Mouse (Mus musculus) gastrocnemius, postnatal 10 days (tissue): ENCODE data around the gene Uap1. TPM values are rescaled to one million over a fixed set of nuclear protein-coding genes. Genes with fewer than 3 reads are reported as not detected.
A peak's percentile ranks its signal among the peaks of the same experiment; 100 is the strongest.

Experiments
- DNase-seq: peaks from one replicate; pipeline ENCODE4 v3.0.0; 2021; ENCODE audit warnings: mixed read lengths
- total RNA-seq, 2 experiments: library from RNA; stranded (reverse); gene quantifications; 2 replicates each; pipeline ENCODE4 v1.2.3; 2021

The Uap1 gene
- total RNA-seq, 2 experiments from 2014 or later, result 32.5 to 34.6 TPM

DNA sequence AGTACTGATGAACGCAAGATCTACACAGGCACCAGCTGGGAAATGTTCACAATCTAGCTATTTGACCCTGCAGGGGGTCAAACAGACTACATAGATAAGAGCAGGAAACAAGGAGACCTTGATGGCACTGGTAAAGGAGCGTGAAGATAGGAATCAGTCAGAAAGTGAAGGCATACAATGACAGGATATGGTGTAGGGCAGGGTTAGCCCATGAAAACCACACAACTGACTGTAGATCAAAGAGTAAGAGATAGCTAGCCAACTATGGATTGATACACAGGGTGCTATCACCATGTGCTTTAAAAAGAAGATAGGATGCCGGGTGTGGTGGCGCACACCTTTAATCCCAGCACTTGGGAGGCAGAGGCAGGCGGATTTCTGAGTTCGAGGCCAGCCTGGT is 7.0 kb downstream of the Uap1 start:
- no peak for DNase-seq

DNA sequence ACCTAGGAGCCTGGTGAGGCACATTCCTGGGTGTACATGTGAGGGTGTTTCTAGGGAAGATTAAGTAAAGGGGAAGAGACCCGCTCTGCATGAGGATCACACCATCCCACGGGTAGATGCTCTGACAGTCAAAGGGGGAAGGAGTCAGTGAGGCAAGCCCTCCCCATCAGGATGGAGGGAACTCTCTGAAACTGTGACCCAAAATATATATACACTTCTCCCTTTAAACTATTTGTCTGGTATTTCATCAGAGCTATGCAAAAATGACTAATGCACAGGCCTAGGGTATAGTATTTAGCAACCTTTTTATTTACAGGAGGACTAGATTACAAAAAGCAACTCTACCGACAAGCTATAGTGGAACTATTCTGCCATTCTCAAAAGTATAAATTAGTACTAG is 9.8 kb downstream of the Uap1 start:
- no peak for DNase-seq

DNA sequence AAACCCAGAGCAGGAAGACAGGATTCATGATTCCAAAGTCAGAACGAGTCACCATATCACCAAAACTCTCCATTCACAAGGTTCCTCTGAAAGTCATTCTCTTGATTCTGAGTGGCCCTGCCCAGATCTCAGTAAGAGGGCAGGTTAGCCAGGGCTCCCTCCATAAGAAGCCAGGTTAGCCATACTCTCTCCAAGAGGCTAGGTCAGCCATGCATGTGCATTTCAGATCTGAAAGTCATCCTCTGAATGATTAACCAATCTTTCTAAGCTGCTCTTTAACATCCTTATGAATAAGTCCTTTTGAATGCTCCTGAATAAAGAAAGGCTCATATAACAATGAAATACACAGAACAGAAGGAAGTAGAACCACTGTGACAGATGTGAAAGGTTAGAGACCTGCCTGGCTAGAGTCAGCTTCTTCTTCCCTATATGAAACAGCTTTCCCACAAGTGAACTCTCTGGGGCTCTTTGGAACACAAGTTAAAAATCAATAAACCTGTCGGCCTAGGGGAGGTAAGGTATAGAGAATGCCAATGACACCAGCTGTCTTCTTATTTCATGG is 10.6 kb downstream of the Uap1 start:
- DNase-seq, result no peak

DNA sequence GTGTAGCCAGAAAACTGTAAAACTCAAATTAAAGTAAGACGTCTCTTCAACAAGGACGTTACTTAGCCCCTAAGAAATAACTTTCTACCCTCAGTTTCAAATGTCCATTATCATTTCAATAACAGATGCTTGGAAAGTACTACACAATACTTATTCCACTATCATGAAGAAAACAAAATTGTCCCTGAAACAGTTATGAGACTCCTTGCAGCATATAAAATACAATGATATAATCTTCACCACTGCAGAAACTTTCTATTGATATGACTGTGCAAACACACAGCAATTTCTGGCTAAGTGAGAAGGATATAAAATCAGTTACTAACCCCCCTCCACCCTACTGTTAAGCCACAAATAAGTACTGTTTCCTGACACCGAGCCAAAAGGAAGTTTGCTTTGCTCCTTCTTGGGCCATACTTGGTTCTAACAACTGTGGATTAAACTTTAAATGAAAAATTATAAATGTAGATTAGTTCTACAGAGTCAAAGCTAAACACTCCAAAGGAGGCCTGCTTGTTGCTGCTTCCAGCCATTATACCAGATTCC is 11.3 kb downstream of the Uap1 start:
- DNase-seq, result no peak

DNA sequence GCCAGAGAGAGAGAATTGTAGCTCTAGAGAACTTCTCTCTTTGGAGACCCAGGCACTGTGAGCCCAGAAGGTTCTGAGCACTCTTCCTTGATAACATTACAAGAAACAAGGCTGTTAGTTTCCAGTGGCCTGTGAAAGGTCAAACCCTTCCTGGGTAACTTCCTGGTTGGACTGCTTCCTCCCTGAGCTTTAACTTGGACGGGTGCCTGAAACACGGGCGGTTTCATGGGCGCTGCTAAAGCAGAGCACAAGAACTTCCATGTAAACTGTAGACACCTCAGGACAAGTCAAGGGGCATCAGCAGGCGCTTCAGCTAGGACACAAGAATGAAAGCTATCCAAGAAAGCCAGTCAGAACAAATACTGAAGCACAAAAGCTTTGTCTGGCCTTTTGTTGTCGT is 12.9 kb downstream of the Uap1 start:
- DNase-seq, result no peak

DNA sequence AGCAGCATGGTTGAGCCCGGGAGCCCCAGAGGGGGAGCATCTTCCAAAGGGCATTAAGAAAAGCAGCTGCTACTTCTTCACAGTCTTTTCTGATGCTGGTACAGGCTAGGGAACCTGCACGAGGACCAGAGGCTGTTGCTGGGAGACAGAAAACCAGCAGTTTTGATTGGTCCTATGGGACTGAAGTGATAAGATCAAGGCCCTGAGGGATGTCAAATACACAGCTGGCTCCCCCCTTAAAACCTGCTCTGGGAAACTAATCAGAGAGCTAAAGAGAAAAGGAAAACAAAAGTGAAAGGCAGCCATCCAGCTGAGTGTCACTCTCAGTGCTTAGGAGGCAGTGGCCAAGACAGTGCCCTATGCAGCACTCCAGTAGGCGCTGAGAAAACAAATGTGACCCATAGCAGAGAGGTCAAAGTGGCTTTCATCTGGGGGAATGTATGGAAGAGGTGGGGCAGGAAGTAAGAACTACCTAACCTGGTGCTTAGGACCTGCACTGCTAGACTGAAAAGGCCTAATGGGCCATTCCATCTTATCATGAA is 14.3 kb downstream of the Uap1 start:
- DNase-seq, result no peak

DNA sequence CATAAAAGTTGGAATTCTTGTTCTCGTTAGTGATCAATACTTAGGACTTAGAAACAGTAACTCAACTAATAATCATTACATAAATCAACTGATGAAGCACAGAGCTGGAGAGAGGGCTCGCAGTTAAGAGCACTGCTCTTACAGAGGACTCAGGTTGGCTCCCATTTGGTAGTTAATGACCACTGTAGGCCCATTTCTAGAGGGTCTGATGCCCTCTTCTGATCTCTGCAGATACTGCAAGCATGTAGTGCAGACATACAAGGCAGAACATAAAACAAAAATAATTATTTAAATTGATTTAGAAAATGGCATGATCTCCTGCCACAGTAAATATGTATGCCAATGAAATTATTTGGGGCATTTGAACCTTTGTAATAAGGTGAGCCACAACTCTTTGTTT is 15.1 kb downstream of the Uap1 start:
- DNase-seq, result no peak

DNA sequence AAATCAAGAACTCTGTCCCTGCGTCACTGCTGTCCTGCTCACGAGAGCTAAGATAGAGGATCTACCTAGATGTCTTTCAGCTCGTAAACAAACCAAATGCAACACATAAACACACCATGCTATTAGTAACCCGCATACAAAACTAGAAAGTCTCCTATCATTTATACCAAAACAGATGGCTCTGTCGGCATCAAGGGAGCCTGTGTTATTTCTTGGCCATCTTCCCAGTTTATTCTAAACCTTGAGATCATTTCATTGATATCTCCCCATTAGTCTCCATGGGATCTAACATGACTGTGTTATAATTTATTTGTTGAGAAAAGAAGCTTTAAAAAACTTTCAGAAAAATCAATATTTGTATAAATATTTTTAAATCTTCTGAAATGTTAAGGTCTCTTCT is 19.0 kb downstream of the Uap1 start:
- DNase-seq, result no peak

DNA sequence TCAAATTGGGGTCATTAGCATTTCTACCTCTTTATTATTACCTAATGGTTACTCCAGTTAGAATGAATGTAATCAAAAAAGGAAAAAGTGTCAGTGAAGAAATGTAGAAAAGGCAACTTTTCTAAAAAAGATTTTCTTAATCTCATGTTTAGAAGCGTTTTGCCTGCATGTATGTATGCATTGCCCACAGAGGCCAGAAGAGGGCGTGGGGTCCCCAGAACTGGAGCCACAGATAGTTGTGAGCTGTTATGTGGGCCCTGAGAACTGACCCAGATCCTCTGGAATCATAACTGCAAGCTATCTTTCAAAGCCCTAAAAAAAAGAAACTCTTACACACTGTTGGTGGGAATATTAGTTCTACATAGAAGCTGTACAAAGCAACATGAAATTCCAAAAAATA is 19.5 kb downstream of the Uap1 start:
- DNase-seq, result no peak

DNA sequence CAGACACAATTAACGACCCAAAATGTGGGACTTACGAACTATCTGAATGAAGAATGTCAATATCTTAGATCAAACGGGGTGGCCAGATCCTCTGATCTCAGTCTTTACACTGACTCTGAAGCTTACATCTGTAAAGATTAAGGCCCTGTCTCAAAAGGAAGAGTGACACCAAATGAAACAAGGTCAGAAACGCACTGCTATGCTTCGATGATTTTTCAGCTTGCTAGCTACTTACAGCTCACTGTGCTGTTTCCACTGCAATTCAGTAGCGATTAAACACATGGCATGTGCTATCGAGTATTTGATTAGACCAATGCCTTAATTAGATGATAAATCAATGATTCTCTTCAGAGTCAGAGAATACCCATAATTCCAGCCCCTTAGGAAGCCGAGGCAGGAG is 20.8 kb downstream of the Uap1 start:
- no peak for DNase-seq

DNA sequence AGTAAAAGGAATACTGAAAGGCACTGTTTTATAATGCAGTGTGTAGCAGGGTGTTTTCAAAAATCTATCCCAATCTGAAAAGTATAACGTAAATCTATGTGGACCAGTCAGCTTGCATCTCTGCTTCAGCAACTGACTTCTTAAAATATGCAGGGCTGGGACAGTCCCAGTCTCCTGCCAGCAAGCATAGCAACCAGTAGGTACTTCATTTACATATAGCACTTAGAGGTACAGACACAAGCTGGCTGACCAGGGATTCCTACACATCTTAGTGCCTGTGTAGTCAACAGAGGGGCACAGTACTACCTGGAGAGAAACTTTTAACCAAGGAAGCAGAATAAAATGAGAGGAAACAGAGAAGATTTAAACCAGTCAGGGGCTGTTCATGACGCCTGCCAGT is 22.2 kb downstream of the Uap1 start:
- no peak for DNase-seq

DNA sequence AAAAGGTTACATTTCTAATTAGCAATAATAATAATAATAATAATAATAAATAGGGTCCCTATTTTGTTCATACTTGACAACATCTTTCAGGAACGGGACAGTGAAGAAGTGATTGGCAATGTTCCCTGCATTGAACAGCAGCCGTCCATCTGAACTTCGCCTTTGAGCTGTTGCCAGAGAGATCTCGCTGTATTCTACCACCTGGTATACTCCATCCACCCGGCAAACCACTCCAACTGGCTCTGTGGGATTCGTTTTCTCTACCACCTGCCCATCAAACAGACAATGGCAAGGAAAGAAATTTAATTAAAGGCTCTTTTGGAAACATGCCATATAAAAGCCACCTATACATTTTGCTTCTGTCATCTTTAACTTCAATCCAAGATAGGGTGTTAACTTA is 23.9 kb downstream of the Uap1 start:
- no peak for DNase-seq

DNA sequence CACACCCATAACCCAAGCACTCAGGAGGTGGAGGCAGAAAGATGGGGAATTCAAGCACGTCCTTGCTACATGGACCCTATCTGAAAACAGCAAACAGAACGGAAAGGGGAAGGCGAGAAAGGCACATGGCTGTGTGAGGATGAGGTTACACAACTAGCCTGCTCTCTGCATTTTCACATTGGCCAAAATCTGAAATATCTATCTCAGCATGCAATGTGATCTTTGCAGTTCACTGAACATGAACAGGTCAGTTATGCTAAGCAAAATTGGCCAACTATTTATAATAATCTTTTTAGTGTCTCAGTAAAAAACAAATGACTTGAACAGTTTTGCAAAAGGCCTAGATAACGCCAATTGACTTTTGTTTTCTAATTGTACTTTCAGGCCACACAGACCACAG is 25.0 kb downstream of the Uap1 start:
- no peak for DNase-seq

DNA sequence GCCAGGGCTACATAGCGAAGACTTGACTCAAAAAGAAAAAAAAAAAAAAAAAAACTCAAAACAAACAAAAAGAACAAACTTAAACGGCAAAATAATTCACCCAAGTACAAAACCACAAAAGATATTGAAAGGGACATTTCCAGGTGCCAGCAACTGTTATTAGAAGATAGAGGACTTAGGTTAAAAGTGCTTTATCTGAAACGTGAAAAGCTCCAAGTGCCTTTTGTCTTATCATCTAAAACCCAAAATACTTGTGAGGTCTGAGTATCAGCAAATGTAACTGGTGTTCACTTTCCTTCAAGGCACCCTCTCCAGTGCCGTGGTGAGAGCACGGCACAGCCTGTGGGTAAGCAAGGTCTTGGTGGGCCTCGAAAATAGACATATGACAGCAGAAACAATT is 26.2 kb downstream of the Uap1 start:
- no peak for DNase-seq

DNA sequence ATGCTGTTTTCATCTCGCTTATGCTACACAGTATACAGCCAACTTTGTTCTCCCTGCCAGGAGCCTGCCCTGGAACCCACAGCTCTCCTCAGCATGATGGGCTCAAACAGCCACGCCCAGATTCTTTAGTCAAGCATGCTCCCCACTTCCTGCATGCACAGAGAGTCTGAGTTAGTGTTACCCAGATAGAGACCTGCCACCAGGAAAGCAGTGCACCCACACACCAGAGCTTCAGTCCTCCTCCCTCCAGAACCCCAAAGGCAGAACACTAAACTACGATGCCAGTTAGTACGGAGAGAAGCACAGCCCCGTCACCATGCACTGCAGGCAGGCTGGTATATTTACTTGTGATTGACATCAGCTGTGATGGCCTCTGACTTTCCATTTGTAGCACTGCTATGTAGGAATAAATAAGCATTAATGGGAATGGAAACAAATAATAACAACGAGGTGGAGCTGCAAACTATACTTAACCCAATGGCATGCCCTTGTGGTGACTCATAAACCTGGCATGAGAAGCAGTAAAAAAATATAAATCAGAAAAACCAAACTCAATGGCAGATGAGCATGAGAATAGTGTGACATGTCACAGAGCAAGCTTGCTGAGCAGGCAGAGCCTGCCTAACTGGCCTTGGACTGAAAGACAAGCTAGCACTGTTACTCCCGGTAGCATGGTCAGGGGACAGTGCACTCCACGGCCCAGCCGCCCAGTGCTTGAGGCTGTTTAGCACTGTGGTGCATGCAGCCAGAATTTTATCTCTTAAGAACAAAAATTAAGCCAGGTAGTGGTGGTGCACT is 26.9 kb downstream of the Uap1 start:
- no peak for DNase-seq

DNA sequence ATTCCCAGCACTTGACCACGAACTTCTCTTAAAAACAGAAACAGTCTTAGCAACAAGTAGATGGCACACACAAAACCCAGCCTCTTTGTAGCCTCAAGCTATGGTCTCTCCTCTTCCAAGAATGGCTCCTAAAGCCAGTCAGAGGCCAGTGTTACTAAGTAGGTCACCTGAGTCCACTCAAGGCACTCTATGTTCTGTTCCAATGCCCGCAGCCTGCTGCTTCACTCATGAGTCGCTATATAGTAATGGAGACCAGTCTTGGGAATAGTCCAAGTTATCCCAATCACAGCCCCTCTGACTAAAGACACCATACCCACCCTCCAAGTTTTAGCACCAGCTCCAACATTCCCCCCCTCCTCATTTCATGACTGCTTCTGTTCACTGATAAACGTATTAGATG is 29.2 kb downstream of the Uap1 start:
- DNase-seq, result no peak

DNA sequence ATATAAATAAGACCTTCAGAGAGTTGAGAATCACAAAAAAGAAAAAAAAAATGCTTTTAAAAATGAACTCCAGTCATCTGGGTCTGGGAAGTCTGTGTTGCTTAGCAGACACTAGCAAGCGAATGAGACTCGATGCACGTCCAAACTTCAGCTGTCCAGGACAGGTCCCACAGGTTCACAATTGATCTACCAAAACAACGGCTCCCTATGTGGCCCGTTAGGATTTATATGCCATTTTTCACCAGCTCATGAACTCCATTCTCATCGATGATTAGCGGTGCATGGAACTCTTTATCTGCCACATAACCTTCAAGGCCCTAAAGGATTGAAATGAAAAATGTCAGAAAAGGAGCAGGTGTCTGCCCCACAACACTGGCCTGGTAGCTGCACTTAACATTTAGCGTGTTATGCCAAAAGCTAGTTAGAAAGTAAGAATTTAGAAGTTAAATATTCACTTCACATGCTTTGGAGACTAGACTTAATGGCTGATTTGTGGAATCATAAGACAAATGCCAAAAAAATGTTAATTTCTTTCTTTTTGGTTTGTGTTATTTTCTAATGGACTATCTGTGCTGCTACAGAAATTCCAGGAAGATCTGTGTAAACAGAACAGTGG is 32.4 kb downstream of the Uap1 start:
- no peak for DNase-seq

DNA sequence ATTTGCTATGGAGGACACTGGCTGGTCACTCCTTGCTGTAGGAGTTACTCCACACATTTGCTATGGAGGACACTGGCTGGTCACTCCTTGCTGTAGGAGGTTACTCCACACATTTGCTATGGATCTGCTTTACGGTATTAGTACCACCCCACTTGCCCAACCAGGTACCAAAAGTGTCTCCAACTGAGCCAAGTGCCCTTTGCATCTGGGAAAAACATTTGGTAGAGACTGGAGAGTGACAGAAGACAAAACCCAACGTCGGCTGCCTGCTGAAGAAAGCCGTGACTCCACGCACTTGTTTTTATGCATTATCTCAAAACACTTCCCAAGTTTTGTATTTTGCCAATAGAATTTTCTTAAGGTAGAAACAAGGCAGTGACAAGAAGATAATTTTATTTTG is 33.1 kb downstream of the Uap1 start:
- DNase-seq, result no peak

DNA sequence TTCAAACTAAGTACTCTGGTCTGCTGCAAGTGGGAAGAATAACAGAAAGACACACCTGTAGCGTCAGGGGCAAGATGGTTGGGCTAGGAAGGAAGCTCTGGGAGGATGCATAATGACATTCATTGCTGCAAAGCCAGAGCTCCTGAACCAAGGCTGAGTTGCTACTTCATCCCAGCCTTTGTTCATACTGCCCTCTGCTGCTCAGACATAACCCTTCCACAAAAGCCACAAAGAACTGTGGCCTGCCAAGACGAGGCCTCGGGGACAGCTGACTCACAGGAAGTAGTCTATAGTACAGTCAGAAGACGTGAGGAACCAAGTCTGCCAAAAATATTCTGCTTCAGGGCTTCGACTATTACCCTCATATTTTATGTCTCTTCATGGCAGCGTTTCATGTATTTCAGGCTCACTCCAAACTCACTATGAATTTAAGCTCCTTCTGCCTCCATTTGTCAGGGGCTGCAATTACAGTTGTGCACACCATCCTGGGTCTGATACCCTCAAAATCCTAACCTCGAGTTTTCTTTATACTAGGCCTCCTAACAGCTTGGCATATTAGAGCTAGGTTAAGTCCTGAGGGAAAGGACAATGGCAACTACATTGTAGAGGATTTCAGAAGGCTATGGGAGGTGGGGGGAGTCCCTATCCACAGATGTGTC is 38.3 kb downstream of the Uap1 start:
- DNase-seq, result peak; percentile 53

DNA sequence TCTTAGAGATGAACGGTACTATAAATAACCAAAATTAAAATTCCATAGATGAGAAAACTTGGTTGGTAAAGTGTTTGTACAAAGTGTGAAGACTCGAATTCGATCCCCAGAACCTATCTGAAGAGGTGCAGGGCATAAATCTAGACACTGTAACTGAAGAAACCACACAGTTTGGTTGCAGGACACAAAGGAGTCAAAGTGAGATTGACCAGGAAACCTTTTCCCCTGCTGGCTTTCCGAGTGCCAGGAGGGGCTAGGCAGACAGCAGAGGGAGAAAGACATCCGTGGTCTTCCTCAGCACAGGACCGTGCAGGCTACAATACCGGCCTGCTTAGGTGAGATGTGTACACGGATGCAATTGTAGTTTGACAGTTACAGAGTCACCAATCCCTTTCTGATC is 40.5 kb downstream of the Uap1 start:
- no peak for DNase-seq

DNA sequence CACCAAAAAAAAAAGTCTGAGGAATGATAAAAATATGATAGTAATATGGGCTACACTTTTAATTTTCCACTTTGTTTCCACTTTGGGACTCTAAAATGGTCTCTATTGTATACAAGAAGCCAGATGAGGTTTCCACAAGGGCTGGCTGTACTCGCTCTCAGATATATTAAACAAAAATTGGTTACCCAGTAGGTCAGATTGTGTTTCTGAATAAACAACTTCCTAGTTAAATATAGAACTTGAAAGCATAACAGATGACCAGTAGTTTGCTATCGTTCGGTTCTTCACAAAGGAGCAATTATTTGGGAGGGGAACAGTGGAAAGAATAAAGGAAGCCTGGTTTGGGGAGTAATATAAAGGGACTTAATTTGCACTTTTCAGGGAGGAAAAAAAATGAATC is 43.8 kb downstream of the Uap1 start:
- DNase-seq, result no peak

DNA sequence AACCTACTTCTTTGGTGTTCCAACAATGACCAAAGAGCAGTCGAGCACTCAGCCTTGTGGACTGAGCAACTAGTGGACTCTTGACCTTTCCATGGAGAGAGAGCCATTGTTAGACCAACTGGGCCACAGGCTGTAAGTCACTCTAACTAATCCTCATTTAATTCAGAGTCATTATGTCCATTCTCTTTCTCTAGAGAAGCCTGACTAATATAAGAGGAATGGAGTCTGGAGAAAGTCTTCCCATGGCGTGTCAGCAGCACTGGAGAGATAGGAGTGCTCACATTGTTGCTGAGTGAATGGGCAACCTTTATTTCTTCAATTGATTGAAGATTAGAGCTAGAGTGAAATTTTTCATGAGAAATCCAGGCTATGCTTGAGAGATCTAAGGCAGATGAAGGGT is 50.1 kb downstream of the Uap1 start:
- DNase-seq, result no peak

DNA sequence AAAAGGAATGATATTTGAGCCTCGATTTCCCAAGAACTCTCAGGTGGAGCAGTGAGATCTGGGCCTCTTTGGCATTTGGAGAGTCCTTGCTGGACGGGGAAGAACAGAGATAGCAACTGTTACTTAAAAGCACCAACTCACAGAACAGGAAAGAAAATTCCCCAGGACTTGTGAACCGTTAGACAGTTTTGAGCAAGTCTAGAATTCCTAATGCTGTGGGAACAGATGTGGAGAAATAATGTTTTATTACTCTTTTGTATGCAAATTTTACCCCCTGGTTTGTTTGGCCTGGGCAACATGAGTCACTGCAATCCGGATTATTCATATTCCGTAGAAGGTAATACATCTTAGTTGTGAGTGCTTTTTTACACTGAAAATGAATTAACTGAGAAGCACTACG is 61.1 kb downstream of the Uap1 start:
- DNase-seq, result no peak
